Mouse (Mus musculus): ENCODE measurements at regions not wholly inside any gene's neighbourhood (a gene's known extent, or its start where the extent isn't known, plus 50 kb on each side); places are given as distances from the start of the nearest gene placed in this dataset.

DNA sequence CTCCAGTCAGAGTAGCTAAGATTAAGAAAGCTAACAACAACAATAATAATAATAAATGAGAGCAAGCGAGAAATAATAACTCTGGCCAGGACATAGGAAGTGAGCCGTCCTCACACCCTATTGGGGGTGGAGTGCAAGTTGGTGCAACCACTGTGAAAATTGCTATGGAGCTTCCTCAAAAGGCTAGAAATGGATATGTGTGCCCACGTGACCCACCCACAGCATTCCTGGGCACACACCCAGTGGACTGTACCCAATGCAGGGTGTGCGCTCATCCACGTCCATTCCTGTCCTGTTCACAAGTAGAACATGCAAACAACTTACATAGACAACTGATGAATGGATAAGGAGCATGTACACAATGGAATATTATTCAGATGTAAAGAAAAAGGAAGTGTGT lies 85.2 kb upstream of the Spred2 start:
- TF ChIP-seq CTCF (IDR thresholded peaks at IDR 0.05; ENCODE audit: extremely low read depth, insufficient read depth, low read length) (no peak), POLR2A (IDR thresholded peaks at IDR 0.05; ENCODE audit: extremely low read depth, insufficient read depth, low read length) (no peak)

Measured in cortical plate, adult 2 months (tissue).